Mouse (Mus musculus): ENCODE results near the gene Gcsh. TPM values are rescaled to one million over a fixed set of nuclear protein-coding genes. Genes with fewer than 3 reads are reported as not detected.

The Gcsh gene
- polyA plus RNA-seq, 1 experiment from 2014 or later, result 203 TPM

- Histone ChIP-seq H3K4me1 (ENCODE audit: insufficient read depth, low read length) (peaks cover 20% of the 10 kb centered on the region), H3K9ac (replicated peaks; ENCODE audit: low read length) (no peak overlapping the region), H3K27ac (ENCODE audit: low read length) (no peak overlapping the region), H3K36me3 (ENCODE audit: insufficient read depth, low read length) (0 out of 2 replicates have a peak, but pooled peaks cover 3% of the 10 kb centered on the region), H3K9me3 (ENCODE audit: low read length) (no peaks in the 10 kb centered on the region), H3K27me3 (ENCODE audit: insufficient read depth, low read length) (no peaks in the 10 kb centered on the region), H3K4me2 (replicated peaks; ENCODE audit: low read depth, low read length) (no peak overlapping the region), H3K4me3 (ENCODE audit: low read length) (no peak overlapping the region)
- no peak for ATAC-seq (ENCODE audit: low FRiP score, low TSS enrichment)
- WGBS, result 87% methylated on average over 7 of the region's 7 CpGs
Measured at GRCm38 (mm10) chr8:116947589-116947988, 45.7 kb downstream of the Gcsh start.

GRCm38 (mm10) chr8:116946851-116947250, 46.5 kb downstream of the Gcsh start:
- Histone ChIP-seq H3K4me3 (ENCODE audit: low read length) (no peak overlapping the region), H3K27me3 (ENCODE audit: insufficient read depth, low read length) (no peaks in the 10 kb centered on the region), H3K9ac (replicated peaks; ENCODE audit: low read length) (no peak overlapping the region), H3K27ac (ENCODE audit: low read length) (no peak overlapping the region), H3K9me3 (ENCODE audit: low read length) (no peaks in the 10 kb centered on the region), H3K36me3 (ENCODE audit: insufficient read depth, low read length) (0 out of 2 replicates have a peak, but pooled peaks cover 3% of the 10 kb centered on the region), H3K4me1 (ENCODE audit: insufficient read depth, low read length) (peaks cover 20% of the 10 kb centered on the region), H3K4me2 (replicated peaks; ENCODE audit: low read depth, low read length) (no peak overlapping the region)
- ATAC-seq (ENCODE audit: low FRiP score, low TSS enrichment), result no peak
- WGBS, result 78% methylated on average over 6 of the region's 6 CpGs

- H3K9ac ChIP-seq (replicated peaks; ENCODE audit: low read length), result 0 out of 2 replicates have a peak overlapping the region, but pooled peaks have one; percentile 2
- H3K4me3 ChIP-seq (ENCODE audit: low read length), result no peak overlapping the region
- ATAC-seq (ENCODE audit: low FRiP score, low TSS enrichment), result no peak
- H3K9me3 ChIP-seq (ENCODE audit: low read length), result no peaks in the 10 kb centered on the region
- 0 out of 2 replicates have a peak overlapping the region, but pooled peaks have one; percentile 14 for H3K4me2 ChIP-seq (replicated peaks; ENCODE audit: low read depth, low read length)
- H3K36me3 ChIP-seq (ENCODE audit: insufficient read depth, low read length), result 0 out of 2 replicates have a peak, but pooled peaks cover 3% of the 10 kb centered on the region
- peaks cover 18% of the 10 kb centered on the region for H3K4me1 ChIP-seq (ENCODE audit: insufficient read depth, low read length)
- H3K27me3 ChIP-seq (ENCODE audit: insufficient read depth, low read length), result no peaks in the 10 kb centered on the region
- 67% methylated on average over 21 of the region's 21 CpGs for WGBS
- no peak overlapping the region for H3K27ac ChIP-seq (ENCODE audit: low read length)
Measured at GRCm38 (mm10) chr8:116946268-116946838, 47.0 kb downstream of the Gcsh start.

GRCm38 (mm10) chr8:116945169-116945910, 48.0 kb downstream of the Gcsh start:
- H3K27ac ChIP-seq (ENCODE audit: low read length), result no peak overlapping the region
- H3K27me3 ChIP-seq (ENCODE audit: insufficient read depth, low read length), result no peaks in the 10 kb centered on the region
- 85% methylated on average over 9 of the region's 9 CpGs for WGBS
- peaks cover 17% of the 10 kb centered on the region for H3K4me1 ChIP-seq (ENCODE audit: insufficient read depth, low read length)
- H3K36me3 ChIP-seq (ENCODE audit: insufficient read depth, low read length), result 0 out of 2 replicates have a peak, but pooled peaks cover 6% of the 10 kb centered on the region
- H3K4me2 ChIP-seq (replicated peaks; ENCODE audit: low read depth, low read length), result no peak overlapping the region
- ATAC-seq (ENCODE audit: low FRiP score, low TSS enrichment), result no peak
- H3K9ac ChIP-seq (replicated peaks; ENCODE audit: low read length), result no peak overlapping the region
- no peaks in the 10 kb centered on the region for H3K9me3 ChIP-seq (ENCODE audit: low read length)
- H3K4me3 ChIP-seq (ENCODE audit: low read length), result no peak overlapping the region

- Histone ChIP-seq H3K4me3 (ENCODE audit: low read length) (peak overlapping the region; percentile 89), H3K36me3 (ENCODE audit: insufficient read depth, low read length) (0 out of 2 replicates have a peak, but pooled peaks cover 7% of the 10 kb centered on the region), H3K27me3 (ENCODE audit: insufficient read depth, low read length) (no peaks in the 10 kb centered on the region), H3K9ac (replicated peaks; ENCODE audit: low read length) (peak overlapping the region; percentile 91; the same call in 1 of the 2 replicates), H3K27ac (ENCODE audit: low read length) (no peak overlapping the region), H3K9me3 (ENCODE audit: low read length) (no peaks in the 10 kb centered on the region), H3K4me2 (replicated peaks; ENCODE audit: low read depth, low read length) (peak overlapping the region; percentile 91), H3K4me1 (ENCODE audit: insufficient read depth, low read length) (peaks cover 17% of the 10 kb centered on the region)
- WGBS, result 7% methylated on average over 4 of the region's 4 CpGs
- ATAC-seq (ENCODE audit: low FRiP score, low TSS enrichment), result no peak
Measured at GRCm38 (mm10) chr8:116944385-116944696, 49.0 kb downstream of the Gcsh start.

GRCm38 (mm10) chr8:116943555-116944384, 49.6 kb downstream of the Gcsh start:
- ATAC-seq (ENCODE audit: low FRiP score, low TSS enrichment), result peak; percentile 83
- peak overlapping the region; percentile 91 for H3K9ac ChIP-seq (replicated peaks; ENCODE audit: low read length)
- H3K4me3 ChIP-seq (ENCODE audit: low read length), result peak overlapping the region; percentile 89
- no peak overlapping the region for H3K27ac ChIP-seq (ENCODE audit: low read length)
- H3K9me3 ChIP-seq (ENCODE audit: low read length), result no peaks in the 10 kb centered on the region
- peaks cover 17% of the 10 kb centered on the region for H3K4me1 ChIP-seq (ENCODE audit: insufficient read depth, low read length)
- 0 out of 2 replicates have a peak, but pooled peaks cover 7% of the 10 kb centered on the region for H3K36me3 ChIP-seq (ENCODE audit: insufficient read depth, low read length)
- peak overlapping the region; percentile 91 for H3K4me2 ChIP-seq (replicated peaks; ENCODE audit: low read depth, low read length)
- WGBS, result under 1% methylated on average over 62 of the region's 62 CpGs
- H3K27me3 ChIP-seq (ENCODE audit: insufficient read depth, low read length), result no peaks in the 10 kb centered on the region

- ATAC-seq (ENCODE audit: low FRiP score, low TSS enrichment), result peak; percentile 92
- peak within 1 kb of the TSS; percentile 91 for H3K9ac ChIP-seq (replicated peaks; ENCODE audit: low read length)
- no peaks in the 10 kb centered on the region for H3K27me3 ChIP-seq (ENCODE audit: insufficient read depth, low read length)
- peaks cover 17% of the 10 kb centered on the region for H3K4me1 ChIP-seq (ENCODE audit: insufficient read depth, low read length)
- H3K4me3 ChIP-seq (ENCODE audit: low read length), result peak within 1 kb of the TSS; percentile 89
- no peaks in the 10 kb centered on the region for H3K9me3 ChIP-seq (ENCODE audit: low read length)
- under 1% methylated on average over 46 of the region's 46 CpGs for WGBS
- H3K27ac ChIP-seq (ENCODE audit: low read length), result no peak within 1 kb of the TSS
- peak within 1 kb of the TSS; percentile 91 for H3K4me2 ChIP-seq (replicated peaks; ENCODE audit: low read depth, low read length)
- H3K36me3 ChIP-seq (ENCODE audit: insufficient read depth, low read length), result 0 out of 2 replicates have a peak, but pooled peaks cover 10% of the 10 kb centered on the region
Measured at GRCm38 (mm10) chr8:116943161-116943554, 50.2 kb downstream of the Gcsh start, which contains the start of gene Atmin. Atmin (plus strand) TSS chr8:116943393.

GRCm38 (mm10) chr8:116942284-116943058, 50.9 kb downstream of the Gcsh start:
- no peak for ATAC-seq (ENCODE audit: low FRiP score, low TSS enrichment)
- Histone ChIP-seq H3K27ac (ENCODE audit: low read length) (no peak overlapping the region), H3K9me3 (ENCODE audit: low read length) (no peaks in the 10 kb centered on the region), H3K4me1 (ENCODE audit: insufficient read depth, low read length) (peaks cover 17% of the 10 kb centered on the region), H3K27me3 (ENCODE audit: insufficient read depth, low read length) (no peaks in the 10 kb centered on the region), H3K36me3 (ENCODE audit: insufficient read depth, low read length) (peaks cover 16% of the 10 kb centered on the region; the same call in 1 of the 2 replicates), H3K4me3 (ENCODE audit: low read length) (no peak overlapping the region), H3K9ac (replicated peaks; ENCODE audit: low read length) (no peak overlapping the region), H3K4me2 (replicated peaks; ENCODE audit: low read depth, low read length) (no peak overlapping the region)
- 83% methylated on average over 12 of the region's 12 CpGs for WGBS

- Histone ChIP-seq H3K4me1 (ENCODE audit: insufficient read depth, low read length) (no peaks in the 10 kb centered on the region), H3K4me3 (ENCODE audit: low read length) (no peak overlapping the region), H3K4me2 (replicated peaks; ENCODE audit: low read depth, low read length) (no peak overlapping the region), H3K9ac (replicated peaks; ENCODE audit: low read length) (no peak overlapping the region), H3K27me3 (ENCODE audit: insufficient read depth, low read length) (no peaks in the 10 kb centered on the region), H3K36me3 (ENCODE audit: insufficient read depth, low read length) (peaks cover 71% of the 10 kb centered on the region), H3K9me3 (ENCODE audit: low read length) (no peaks in the 10 kb centered on the region), H3K27ac (ENCODE audit: low read length) (no peak overlapping the region)
- WGBS, result 87% methylated on average over 6 of the region's 6 CpGs
- no peak for ATAC-seq (ENCODE audit: low FRiP score, low TSS enrichment)
Measured at GRCm38 (mm10) chr8:116935506-116935905, 57.8 kb downstream of the Gcsh start.
